Mouse (Mus musculus) bone marrow, adult 2 months (tissue): Measurements from ENCODE around the gene Clec9a.

Source experiments
- CTCF ChIP-seq: fragments of 200-500 bp; IDR thresholded peaks from 2 replicates; pipeline ENCODE4 v1.5.1; 2011; ENCODE audit warnings: low read length, control low read depth; ENCODE audit not compliant: control insufficient read depth, insufficient read depth
- POLR2A ChIP-seq: fragments of 200-500 bp; IDR thresholded peaks from 2 replicates; pipeline ENCODE4 v1.6.1; 2011; ENCODE audit warnings: low read depth, mild to moderate bottlenecking, control low read depth, low read length, borderline replicate concordance; ENCODE audit not compliant: control insufficient read depth

GRCm38 (mm10) chr6:129436025-129436424 lies 27.4 kb downstream of the Clec9a start:
- no peak for TF ChIP-seq CTCF
- TF ChIP-seq POLR2A: no peak
